Mouse (Mus musculus) thymus, adult 18-20 months (tissue): ENCODE measurements around the gene Gpr55.
A peak's percentile ranks its signal among the peaks of the same experiment; 100 is the strongest.

Experiments used
- DNase-seq, 2 experiments: peaks; one replicate each; pipeline ENCODE4 v3.0.0; 2022; ENCODE audit warnings: mixed read lengths in 2 of 2

Gene Gpr55

DNA sequence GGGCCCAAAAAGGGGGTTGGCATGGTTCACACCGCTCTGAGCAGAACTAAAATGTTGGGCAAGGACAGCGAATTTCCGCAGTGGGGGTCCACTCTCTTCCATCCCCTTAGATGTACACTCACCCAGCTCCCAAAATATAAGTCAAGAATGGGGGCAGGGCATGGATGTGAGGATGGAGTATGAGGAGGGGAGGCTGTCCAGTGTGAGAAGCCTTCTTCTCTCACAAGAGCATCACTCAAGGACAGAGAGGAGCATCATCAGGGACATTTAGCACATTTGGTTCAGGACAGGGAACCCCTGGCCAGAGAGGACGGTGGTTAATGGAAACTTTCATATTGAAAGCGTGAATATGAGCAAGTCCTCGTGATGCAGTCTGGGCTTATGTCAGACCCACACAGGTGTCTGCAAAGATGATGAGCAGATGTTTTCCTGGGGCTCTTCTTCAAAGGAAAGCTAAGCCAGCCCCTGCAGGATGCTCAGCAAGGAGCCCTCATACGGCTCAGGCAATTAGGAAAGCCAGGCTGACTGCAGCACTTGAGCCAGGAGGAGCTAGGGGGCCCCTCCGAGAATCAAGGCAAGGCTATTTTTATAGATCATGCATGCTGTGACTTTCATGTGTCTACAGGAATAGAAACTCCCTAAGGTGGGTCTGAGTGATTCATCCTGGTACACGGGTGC lies 2.7 kb downstream of the Gpr55 start:
- DNase-seq: peak; percentile 32 to 50

DNA sequence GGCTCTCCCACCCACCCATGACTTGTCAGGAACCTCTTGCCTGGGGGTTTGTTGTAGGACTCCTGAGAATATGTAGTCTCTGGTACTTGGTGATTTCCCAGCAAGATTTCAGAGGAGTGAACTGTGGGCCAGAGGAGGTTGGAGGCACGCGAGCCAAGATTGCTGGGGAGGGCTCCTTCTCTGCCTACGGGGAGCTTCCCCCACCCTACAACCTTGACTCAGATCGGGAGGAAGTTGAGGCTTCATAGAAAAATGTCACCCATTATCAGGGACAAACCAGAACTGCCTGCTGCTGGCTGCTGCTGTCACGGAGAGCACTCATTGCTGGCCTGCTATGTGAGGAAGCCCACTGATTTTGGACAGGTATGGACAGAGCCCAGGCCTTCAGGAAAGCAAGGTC lies 3.5 kb downstream of the Gpr55 start:
- no peak for DNase-seq

DNA sequence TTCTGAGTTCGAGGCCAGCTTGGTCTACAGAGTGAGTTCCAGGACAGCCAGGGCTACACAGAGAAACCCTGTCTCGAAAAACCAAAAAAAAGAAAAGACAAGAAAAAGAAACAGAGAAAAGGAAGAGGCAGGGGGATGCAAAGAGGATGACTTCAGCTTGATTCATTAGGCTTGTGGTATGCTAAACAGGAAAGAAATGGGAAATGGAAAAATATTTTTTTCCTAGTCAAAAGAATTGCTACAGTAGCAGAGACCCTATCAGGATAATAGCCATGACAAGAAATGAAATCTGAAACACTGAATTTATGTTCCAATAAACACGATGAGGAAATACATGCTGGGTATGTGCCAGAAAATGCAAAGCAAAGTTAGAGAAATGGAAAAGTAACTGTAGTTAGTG lies 5.7 kb downstream of the Gpr55 start:
- no peak for DNase-seq

DNA sequence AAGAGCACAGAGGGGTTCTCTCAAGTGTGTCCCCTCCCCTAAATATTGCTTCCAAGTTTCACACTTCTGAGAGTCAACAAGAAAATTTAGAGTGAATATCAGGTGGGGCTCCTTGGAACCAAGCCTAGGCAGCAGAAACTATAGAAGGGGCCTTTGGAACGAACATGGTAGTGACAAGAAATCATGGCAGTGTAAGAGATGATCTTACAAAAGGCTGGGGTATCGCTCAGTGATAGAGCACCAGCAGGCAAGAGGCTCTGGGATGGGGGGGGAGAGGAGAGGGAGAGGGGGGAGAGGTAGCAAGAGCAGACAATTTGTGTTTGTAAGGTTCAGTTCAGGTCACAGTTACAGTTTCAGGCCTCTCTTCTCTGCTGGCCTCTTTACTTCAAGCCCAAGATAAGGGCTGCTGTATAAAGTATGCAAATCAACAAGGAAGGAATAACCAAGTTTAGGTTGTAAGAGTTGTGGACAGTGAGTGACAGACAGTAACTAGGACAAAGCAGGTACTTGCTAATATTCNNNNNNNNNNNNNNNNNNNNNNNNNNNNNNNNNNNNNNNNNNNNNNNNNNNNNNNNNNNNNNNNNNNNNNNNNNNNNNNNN lies 11.6 kb downstream of the Gpr55 start:
- no peak for DNase-seq

DNA sequence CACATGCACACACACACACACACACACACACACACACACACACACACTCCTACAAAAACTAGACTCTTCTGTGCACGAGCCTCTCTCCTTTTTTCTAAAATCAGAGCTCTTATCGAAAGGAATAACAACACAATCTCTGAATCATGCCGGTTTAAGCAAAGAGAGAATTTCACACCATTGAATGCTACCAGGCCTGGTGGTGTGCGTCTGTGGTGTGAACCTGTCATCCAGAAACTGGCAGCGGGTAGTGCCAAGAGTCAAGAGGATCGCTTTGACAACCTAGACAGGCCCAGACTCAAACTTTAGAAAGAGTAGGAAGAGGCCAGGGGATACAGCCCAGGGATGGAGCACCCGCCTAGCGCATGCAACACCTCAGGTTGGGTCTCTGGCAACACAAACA lies 18.5 kb downstream of the Gpr55 start:
- DNase-seq: no peak

DNA sequence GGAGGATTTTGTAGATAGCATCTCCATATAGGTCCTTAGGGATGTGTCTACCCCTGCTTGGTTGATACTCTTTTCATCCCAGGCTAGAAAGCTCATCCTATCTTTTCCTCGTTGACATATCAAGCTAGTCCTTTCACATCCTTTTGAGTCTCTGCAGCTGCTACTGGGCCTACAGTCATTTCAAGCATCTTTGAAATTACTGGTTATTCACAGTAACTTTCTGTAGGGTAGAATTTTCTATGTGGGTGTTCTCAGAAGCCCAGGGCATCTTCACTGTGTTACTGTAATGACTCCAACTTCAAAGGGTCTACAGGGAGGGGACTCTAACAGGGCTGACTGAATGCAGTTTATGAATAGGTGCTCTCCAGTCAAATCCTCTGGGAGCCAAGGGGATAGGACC lies 23.5 kb downstream of the Gpr55 start:
- DNase-seq: no peak

DNA sequence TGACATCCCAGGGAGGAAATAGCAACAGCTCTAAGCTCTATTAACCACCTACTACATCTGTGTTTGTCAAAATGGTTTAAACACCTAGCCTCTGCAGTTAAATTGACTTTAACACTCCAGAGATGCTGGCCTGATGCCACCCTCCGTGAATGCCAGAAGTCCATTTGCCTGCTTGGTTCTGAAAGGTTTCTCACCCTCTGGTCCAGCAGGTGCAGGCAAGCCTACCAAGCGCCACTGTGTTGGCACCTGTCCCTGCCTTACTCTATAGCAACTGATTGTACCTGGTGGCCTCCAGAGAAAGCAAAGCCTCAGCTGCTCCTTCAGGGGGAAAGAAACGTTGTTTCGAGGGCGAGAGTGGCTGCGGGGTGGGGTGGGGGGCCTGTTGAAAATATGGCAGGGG lies 24.5 kb downstream of the Gpr55 start:
- DNase-seq: no peak

DNA sequence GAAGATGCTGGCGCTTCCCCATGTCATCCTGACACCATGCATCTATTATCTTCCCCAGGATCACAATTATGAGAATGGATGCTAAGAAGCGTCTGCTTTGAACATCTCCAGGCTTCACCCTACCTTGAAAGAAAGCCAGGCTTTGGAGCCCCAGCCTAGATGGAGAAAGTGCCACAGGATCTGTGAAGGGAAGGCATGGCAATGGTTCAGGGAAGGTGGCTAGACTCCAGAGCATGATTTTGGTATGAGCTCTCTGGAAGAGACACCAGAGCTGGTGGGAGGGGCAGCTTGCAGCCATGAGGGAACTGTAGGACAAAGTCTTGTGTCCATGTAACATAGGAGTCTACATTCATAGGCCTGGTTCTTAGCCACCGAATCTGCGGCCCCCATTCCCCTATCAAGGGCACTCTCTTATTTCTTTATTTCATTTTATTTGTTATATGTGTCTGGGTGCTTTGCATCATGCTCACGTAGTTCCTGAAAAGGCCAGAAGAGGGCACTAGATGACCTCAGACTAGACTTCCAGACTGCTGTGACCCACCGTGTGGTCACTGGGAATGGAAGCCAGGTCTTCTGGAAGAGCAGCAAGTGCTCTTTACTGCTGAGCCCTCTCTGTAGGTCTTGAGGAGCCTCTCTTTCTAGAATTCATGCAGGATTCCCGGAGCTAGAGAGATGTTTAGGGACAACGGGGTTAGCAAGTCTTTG lies 25.5 kb downstream of the Gpr55 start:
- peak in 1 of 2 experiments; percentile 29 for DNase-seq

DNA sequence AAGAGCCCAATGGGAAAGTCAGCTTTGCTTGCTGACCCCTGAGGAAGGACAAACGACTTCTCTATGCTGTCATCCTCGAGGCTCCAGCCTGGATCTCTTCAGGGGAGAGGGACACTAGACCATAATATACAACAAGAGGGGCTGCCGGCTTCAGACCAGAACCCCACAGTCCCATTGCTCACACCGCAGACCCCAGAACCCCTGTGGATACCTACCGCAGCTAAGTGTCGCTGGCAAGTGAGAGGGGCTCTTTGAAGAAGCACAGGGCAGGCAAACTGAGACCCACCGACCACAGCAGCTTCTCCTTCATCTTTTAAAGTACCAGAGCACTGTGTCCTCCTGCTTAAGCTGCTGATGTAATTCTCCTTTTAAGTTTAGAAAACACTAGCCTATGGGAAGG lies 26.2 kb downstream of the Gpr55 start:
- no peak for DNase-seq

DNA sequence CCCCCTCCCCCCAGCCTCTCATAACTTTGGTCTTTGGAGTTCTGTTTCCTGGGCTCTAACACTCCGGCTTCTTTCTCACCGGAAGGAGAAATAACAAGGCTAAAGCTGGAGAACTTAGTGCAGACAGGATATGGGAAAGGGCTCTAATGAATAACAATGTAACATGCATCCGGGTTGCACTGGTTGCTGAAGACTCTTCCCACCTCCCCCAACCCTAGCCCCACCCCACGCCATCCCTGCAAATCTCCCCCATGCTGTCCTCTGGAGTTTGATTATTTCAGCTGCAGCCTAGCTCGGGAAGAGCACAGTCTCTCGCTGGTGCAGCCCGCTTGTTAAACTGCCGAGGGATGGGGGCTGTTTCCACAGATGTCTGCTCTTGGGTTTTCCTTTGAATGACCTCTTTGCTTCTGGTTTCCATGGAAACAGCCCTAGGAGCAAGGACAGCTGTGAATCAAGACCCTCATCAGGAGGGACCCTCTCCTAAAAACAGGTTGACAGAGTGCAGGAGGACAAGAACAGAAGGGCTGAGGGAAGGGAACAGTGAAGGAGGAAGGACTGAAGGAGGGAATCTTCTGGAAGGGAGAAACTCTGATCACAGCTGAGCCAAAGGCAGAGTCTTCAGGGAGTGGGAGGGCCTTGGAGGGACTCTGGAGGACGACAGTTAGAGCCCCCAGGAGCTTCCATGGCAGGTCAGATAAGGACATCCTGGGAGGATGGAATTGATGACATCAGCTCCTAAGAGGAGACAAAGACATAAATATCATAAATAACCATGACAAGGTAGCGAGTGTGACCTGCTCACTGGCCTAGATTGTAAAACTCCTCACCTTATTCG lies 27.0 kb downstream of the Gpr55 start:
- no peak for DNase-seq

DNA sequence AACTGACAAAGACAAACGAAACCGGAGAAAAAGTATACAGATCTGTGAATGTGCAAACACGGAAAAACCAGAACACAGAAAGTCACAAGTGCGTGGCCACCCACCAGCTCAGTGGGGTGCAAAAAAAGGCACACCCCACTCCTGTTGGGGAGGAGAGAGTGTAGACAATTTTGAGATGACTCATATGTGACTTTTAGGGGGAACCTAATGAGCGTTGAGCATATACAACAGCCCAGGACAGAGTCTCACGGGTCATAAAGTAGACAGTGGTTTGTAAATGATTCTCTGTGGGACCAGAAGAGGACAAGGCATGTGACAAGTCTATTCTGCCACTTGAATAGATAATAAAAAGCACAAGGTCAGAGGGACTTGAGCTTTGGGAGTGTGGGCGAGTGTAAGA lies 27.6 kb downstream of the Gpr55 start:
- no peak for DNase-seq

DNA sequence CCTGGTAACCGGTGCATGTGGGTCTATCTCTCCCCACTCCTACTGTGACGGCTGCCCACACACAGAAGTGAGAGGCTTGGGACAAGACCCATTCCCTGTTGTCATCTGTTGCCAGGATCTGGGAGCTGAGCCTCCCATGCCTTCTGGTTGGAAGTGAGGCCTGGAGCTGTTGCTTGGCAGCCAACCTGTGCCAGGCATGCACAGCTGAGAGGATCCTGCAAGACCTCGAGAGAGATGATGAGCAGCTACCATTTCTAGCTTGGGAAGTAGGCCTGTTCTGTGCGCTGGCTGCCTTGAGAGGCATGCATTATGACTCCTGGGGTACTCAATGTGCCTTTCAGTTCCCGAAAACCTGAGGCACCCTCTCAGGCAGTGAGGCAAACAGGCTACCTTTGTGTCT lies 29.6 kb downstream of the Gpr55 start:
- no peak for DNase-seq

DNA sequence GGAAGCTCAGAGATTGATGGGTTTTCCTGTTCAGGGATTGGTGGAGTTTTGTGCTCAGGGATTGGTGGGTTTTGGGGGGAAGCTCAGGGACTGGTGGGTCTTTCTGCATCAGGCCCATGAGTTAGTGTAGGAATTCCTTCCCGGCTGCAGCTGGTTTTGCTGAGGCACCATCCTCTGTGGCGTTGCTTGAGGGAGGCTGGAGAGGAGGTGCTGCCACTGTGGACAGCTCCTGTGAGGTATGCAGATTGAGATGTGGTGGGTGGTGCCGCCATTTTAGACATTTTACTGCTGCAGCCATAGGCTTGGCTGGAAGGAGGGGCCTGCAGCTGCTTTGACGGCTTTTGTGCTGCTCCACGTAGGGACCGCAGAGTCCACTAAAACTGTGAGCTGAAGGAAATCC lies 31.4 kb downstream of the Gpr55 start:
- DNase-seq: no peak

DNA sequence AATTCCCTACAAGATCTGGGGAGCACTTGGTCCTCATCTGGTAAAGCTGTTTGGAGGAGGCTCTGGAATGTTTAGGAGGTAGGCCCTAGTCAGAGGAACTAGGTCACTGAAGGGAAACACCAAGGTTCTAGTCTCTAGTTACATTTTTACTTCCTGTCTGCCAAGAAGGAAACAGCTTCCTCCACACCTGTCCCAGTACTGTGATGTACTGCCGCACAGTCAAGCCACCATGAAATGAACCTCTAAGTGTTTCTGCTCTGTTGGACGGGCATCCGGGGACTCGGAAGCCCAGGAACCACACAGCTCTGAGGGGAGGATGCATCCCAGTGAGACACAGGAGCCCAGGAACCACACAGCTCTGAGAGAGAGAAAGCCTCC lies 32.1 kb downstream of the Gpr55 start:
- DNase-seq: no peak

DNA sequence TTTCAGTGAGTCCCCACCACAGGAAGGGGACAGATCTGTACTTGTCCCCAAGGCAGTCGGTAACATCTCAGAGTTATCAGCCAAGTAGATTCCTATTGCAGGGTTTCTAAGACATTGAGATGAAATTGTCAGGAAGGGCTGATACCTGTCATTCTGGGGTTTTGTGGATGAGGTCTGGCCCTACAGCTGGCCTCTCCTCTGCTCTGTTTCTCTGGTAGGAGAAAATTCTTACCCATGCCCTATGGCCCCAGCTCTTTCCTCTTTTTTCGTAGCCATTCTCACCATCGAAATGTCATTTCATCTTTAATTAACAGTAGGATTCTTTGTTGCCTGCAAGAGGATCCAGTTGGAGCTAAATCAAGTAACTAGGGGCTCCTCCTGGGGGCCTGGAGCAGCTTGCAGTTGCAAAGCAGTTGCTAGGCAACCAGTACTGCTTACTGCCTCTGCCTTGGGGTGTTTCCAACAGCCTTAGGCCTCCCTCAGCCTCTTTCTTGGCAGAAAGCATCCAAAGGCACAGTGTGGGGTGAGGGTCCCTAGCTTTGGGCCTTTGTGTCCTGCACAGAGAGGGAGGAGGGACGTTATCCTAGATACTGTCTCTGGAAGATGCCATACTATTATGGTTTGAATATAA lies 32.6 kb downstream of the Gpr55 start, which contains the start of gene 4933407L21Rik:
4933407L21Rik (plus strand) TSS at position 427 of the 631 bp plus-strand sequence.
- DNase-seq: no peak

DNA sequence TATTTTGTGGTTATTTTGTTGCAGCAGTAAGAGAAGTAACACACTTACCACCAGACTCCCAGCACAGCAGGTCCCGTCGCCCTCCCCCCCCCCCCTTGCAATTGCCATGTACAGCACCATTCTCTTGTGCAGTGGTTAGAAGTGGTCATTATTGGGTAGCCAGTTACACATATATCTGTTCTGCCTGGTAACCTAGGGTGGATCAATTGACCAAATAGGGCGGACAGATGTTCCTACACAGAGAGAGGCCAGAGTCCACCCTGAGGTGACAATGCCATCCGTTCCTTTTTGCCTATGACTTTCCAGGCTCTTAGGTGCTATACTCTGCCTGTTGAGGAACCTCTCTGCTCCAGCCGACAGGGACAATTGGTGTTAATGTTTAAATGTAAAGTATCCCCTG lies 35.6 kb downstream of the Gpr55 start:
- no peak for DNase-seq

DNA sequence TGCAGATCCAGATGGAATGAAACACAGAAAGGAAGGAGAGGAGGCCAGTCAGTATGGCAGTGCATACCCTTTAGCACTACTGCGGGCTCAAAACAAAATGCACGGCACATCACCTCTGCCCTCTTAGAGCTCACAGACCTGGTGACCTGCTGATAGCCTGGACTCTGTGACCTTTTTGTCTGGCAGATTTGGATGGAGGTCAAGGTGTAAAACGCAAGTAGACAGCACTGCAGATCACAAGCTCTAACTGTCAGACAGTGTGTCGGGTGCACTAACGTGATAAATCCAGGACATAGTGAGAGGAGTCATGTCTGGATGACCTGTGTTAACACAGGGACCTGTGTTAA lies 38.0 kb downstream of the Gpr55 start:
- no peak for DNase-seq

DNA sequence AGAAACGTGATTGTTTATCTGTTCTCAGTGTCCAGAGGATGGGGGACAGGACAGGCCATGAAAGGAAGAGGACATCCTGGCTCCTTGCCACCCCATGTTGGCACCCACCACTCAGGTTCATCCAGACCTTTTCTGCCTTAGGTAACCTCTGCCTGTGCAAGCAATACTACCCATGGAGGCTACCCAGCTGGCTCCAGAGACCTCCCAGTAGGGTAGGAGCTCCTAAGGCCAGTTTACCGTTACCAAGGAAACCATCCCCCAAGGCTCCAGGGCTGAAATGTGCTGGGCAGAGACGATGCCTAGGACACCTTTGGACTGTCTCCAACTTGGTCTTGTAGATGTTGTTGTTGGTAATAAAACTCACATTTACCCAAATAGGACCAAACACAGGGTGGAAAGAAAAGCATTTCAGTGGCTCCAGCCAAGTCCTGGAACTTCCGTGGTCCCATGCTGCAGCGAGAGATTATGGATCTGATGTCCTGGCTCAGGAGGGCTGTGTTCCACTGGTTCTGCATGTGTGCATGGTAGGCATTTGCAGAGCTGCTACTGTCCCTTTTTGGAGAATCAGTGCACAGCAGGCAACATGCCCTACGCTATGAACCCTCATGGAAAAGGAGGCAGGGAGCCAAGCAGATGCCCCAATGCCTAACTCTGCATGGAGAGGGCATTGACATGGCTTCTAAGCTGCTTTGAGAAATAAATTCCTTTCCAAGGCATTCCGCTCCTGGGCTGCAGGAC lies 38.5 kb downstream of the Gpr55 start:
- no peak for DNase-seq

DNA sequence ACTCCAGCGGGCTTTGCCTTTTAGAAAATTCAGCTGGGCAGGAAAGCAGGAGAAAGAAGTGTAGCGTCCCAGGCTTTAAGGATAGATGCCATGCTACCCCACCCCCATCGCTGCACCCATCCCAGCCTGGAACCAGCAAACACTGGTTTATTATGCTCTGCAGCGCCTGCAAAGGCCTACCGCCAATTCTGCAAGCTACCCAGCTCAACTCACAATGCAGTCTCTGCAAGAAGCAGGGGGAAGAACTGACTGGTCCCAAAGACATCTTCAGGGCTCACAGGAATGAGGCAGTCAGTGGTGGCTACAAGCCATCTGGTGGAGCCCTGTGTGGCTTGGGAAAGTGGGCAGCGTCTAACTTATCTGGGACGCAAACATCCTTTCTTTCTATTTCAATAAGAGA lies 39.1 kb downstream of the Gpr55 start:
- no peak for DNase-seq

DNA sequence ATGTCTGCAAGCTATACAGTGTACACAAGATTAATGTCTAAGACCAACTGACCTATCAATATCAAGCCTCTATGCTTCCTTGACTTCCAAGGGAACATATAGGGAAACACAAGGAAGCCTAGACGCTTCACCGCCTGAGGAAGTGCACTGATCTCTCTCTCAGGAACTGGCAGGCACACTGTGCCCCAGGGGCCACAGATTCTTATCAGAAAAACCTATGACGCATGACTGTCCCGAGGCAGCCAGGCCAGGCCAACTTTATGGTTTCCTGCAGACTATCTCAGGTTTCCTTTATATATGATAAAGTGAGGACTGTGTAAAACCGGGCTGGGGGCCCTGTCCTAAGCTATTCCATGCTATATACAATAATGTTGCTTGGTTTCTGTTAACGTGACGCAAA lies 41.2 kb downstream of the Gpr55 start:
- DNase-seq: no peak

DNA sequence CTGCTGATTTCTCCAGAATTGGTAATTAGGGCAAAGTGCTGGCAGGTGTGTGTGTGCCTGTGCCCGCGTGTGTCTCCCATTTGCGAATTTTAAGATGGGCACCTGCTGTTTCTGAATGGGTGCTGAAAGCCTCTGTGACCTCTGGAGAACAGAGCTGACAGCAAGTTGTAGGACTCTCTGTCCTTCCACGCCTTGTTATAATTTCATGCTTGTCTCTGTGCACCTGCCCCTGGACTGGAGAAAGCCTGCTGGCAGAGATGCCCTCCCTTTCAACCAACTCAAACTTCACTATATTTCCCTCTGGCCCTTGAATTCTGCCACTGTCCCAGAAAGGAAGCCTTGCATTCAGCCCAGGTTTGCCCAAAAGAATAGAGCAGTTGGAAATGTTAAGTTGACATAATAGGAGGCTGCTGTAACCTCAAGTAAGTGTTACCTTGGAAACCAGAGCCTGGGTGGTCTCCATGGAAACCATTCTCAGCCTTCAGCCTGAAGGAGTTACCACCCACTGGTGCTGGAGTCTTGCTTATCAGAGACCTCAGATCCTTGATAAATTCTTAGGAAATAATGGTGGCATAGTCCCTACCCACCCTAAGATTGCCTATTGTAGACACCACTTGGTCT lies 43.9 kb downstream of the Gpr55 start:
- DNase-seq: no peak

DNA sequence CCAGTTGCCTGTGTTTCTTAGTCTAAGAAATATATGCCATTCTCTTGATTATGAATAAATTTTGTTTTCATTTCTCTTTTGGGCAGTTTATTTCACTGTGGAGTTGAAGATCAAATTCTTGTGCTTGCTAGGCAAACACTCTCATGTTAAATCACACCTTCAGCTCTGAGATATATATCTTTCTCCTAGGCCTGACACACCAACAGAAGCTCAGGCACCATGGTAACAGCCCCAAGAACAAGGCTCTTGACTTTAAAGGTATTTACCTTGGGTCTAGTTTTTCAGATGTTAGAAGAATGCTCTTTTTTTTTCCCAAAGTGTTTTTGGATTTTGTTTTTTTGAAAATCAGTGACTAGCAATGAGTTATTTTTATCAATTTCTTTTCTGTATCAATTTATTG lies 44.9 kb downstream of the Gpr55 start:
- no peak for DNase-seq
